Comparison of ENCODE assay signal across 10 mouse cellular contexts in genomic region chr6:53782880-53783539, GRCm38 (mm10). TPM values are rescaled to one million over a fixed set of nuclear protein-coding genes. Genes with fewer than 3 reads are reported as not detected.
DNase-seq lines count a peak whose midpoint lies in the region; ATAC-seq and TF ChIP-seq lines count a peak whose summit lies in the region.
"Had no signal": no experiment of that assay in that cellular context is flagged by ENCODE, and none has a peak within 500 bp of the region (broad histone marks: within the 10 kb centered on the region; RNA-seq: fewer than 3 reads in every experiment).

No protein-coding gene starts in this region.

- DNase-seq in forebrain, embryonic 11.5 days (ENCODE audit: low spot score): peak; percentile 73
- DNase-seq in urinary bladder, postnatal 25 days (ENCODE audit: low spot score): peak; percentile 52
- DNase-seq in urinary bladder, adult 18-20 months (ENCODE audit: low spot score in 2 of 2): no peak
- DNase-seq in embryo, embryonic 11 days: peak; percentile 79
- peak; percentile 71 for DNase-seq in kidney, postnatal 14 days
- DNase-seq in lung, postnatal 0 days (ENCODE audit: low spot score): peak; percentile 55
- DNase-seq in splenic B cell, adult 2 months (ENCODE audit: low read depth, low spot score): peak; percentile 55

- H3K27ac ChIP-seq in forebrain, embryonic 11.5 days (ENCODE audit: low read depth, low read length): no peak overlapping the region
- no peak overlapping the region for H3K27ac ChIP-seq in forebrain, embryonic 16.5 days (ENCODE audit: low read length)
- no peak overlapping the region for H3K27ac ChIP-seq in lung, postnatal 0 days (ENCODE audit: low read length)
- H3K27ac ChIP-seq: heart, embryonic 13.5 days had no signal

- no peak for ATAC-seq in forebrain, embryonic 11.5 days (replicated peaks; ENCODE audit: low FRiP score)
- ATAC-seq in forebrain, embryonic 16.5 days: no peak
- no peak for ATAC-seq in lung, postnatal 0 days

- H3K4me3 ChIP-seq in forebrain, embryonic 11.5 days (ENCODE audit: low read depth, low read length): no peak overlapping the region
- no peak overlapping the region for H3K4me3 ChIP-seq in forebrain, embryonic 16.5 days (replicated peaks; ENCODE audit: low read length)
- no peak overlapping the region for H3K4me3 ChIP-seq in lung, postnatal 0 days (ENCODE audit: low read depth, low read length)
- H3K4me3 ChIP-seq: heart, embryonic 13.5 days; myocyte had no signal

- H3K4me1 ChIP-seq in forebrain, embryonic 11.5 days (replicated peaks; ENCODE audit: control insufficient read depth, insufficient read depth, low read length): no peaks in the 10 kb centered on the region
- H3K4me1 ChIP-seq in forebrain, embryonic 16.5 days (replicated peaks; ENCODE audit: control insufficient read depth, insufficient read depth, low read length): no peaks in the 10 kb centered on the region
- no peaks in the 10 kb centered on the region for H3K4me1 ChIP-seq in lung, postnatal 0 days (ENCODE audit: insufficient read depth, low read depth, low read length)
- H3K4me1 ChIP-seq: heart, embryonic 13.5 days had no signal

- 44% methylated on average over 16 of the region's 16 CpGs for WGBS in forebrain, embryonic 11.5 days
- WGBS in forebrain, embryonic 16.5 days: 44% methylated on average over 16 of the region's 16 CpGs
- WGBS in lung, postnatal 0 days: 41% methylated on average over 16 of the region's 16 CpGs

- no peaks in the 10 kb centered on the region for H3K9me3 ChIP-seq in forebrain, embryonic 11.5 days (ENCODE audit: control insufficient read depth, low read length)
- no peaks in the 10 kb centered on the region for H3K9me3 ChIP-seq in forebrain, embryonic 16.5 days (ENCODE audit: control insufficient read depth, low read length)
- no peaks in the 10 kb centered on the region for H3K9me3 ChIP-seq in lung, postnatal 0 days (ENCODE audit: low read length)
- H3K9me3 ChIP-seq: heart, embryonic 13.5 days had no signal

- peak; percentile 90 for TF ChIP-seq CTCF in lung, postnatal 0 days (IDR thresholded peaks at IDR 0.05)

- H3K27me3 ChIP-seq in forebrain, embryonic 11.5 days (ENCODE audit: control insufficient read depth, insufficient read depth, low read length): no peaks in the 10 kb centered on the region
- H3K27me3 ChIP-seq in forebrain, embryonic 16.5 days (replicated peaks; ENCODE audit: control insufficient read depth, insufficient read depth, low read length): no peaks in the 10 kb centered on the region
- peaks cover 3% of the 10 kb centered on the region; the same call in 1 of the 2 replicates for H3K27me3 ChIP-seq in lung, postnatal 0 days (replicated peaks; ENCODE audit: insufficient read depth, low read length)
- H3K27me3 ChIP-seq in splenic B cell, adult 2 months (ENCODE audit: control insufficient read depth, insufficient read depth, low read length, poor library complexity, severe bottlenecking): no peaks in the 10 kb centered on the region
- H3K27me3 ChIP-seq: heart, embryonic 13.5 days had no signal

- no peak overlapping the region for H3K9ac ChIP-seq in forebrain, embryonic 11.5 days (ENCODE audit: low read length)
- no peak overlapping the region for H3K9ac ChIP-seq in forebrain, embryonic 16.5 days (replicated peaks; ENCODE audit: low read depth, low read length)
- no peak overlapping the region for H3K9ac ChIP-seq in lung, postnatal 0 days (replicated peaks; ENCODE audit: low read depth)
- H3K9ac ChIP-seq: heart, embryonic 13.5 days had no signal

- H3K36me3 ChIP-seq in forebrain, embryonic 11.5 days (ENCODE audit: control insufficient read depth, insufficient read depth, low read length): no peaks in the 10 kb centered on the region
- no peaks in the 10 kb centered on the region for H3K36me3 ChIP-seq in forebrain, embryonic 16.5 days (ENCODE audit: control insufficient read depth, insufficient read depth)
- H3K36me3 ChIP-seq in lung, postnatal 0 days (ENCODE audit: insufficient read depth, low read length): no peaks in the 10 kb centered on the region
- no peaks in the 10 kb centered on the region for H3K36me3 ChIP-seq in splenic B cell, adult 2 months (ENCODE audit: control insufficient read depth, insufficient read depth, low read length, poor library complexity, severe bottlenecking)
- H3K36me3 ChIP-seq: heart, embryonic 13.5 days had no signal

- no peak overlapping the region for H3K4me2 ChIP-seq in forebrain, embryonic 11.5 days (ENCODE audit: low read depth, low read length, severe bottlenecking)
- no peak overlapping the region for H3K4me2 ChIP-seq in forebrain, embryonic 16.5 days (ENCODE audit: low read length)
- no peak overlapping the region for H3K4me2 ChIP-seq in lung, postnatal 0 days (replicated peaks; ENCODE audit: low read depth, low read length)
- H3K4me2 ChIP-seq: heart, embryonic 13.5 days had no signal

- no peak for TF ChIP-seq EP300 in lung, postnatal 0 days (IDR thresholded peaks at IDR 0.05)

RNA-seq across cellular contexts. Expression of gene Tril, which starts 37.6 kb away (rescaled TPM):
- 22.6 and 26.5 TPM in 2 replicates for polyA plus RNA-seq in forebrain, embryonic 11.5 days (2014; fragmentation: Nextera tagmentation; extraction: Ambion mirVana)
- polyA plus RNA-seq in forebrain, embryonic 16.5 days (2015; fragmentation: Nextera tagmentation; extraction: Ambion mirVana): 7.4 and 7.7 TPM in 2 replicates
- polyA plus RNA-seq in lung, postnatal 0 days (2015; fragmentation: Nextera tagmentation; extraction: Ambion mirVana): 23.9 and 28.6 TPM in 2 replicates

Comparison
In these comparisons a context has a peak if more than half of its experiments do, and no peak if none do; other contexts are left out.
1. DNase-seq: peak in forebrain, embryonic 11.5 days (single experiment), urinary bladder, postnatal 25 days (single experiment), embryo, embryonic 11 days (single experiment), kidney, postnatal 14 days (single experiment), lung, postnatal 0 days (single experiment) and splenic B cell, adult 2 months (single experiment); none in urinary bladder, adult 18-20 months (0 of 2).